Comparison of ENCODE assay signal across 8 mouse cellular contexts in the genomic region with DNA sequence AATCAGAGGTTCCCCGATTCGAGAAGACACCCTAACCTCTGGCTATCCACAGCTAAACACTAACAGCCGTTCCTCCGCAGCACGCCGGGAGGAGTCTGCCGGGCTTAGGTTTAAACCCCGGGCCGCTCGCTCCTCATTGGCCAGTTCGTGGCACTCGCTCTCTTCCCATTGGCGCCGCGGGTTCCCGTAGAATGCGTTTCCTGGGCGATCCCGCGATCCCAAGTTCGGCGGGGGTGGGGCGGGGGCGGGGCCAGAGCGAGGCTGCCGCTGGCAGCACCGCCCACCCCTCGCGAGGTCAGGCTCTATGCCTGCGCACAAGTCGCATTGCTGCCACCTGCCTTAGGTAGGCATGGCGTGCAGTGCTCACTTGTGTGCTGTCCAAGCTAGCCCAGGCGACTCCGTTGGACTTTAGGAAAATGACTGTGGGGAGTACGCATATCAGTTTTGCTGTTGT. TPM values are rescaled to one million over a fixed set of nuclear protein-coding genes. Genes with fewer than 3 reads are reported as not detected.
DNase-seq lines count a peak whose midpoint lies in the region; ATAC-seq and TF ChIP-seq lines count a peak whose summit lies in the region.

TSS of gene Ccnb1 (minus strand) at position 157 of the 454 bp plus-strand sequence.

- TF ChIP-seq CTCF in liver, embryonic 14.5 days (IDR thresholded peaks at IDR 0.05; ENCODE audit: low read depth): peak; percentile 81
- TF ChIP-seq CTCF in stomach, postnatal 0 days (IDR thresholded peaks at IDR 0.05; ENCODE audit: low read depth): peak; percentile 67

- no peaks in the 10 kb centered on the region for H3K9me3 ChIP-seq in heart, embryonic 15.5 days (replicated peaks)
- no peaks in the 10 kb centered on the region for H3K9me3 ChIP-seq in liver, embryonic 14.5 days (ENCODE audit: control insufficient read depth, low read length)
- H3K9me3 ChIP-seq in neural tube, embryonic 11.5 days (ENCODE audit: control insufficient read depth, low read length): no peaks in the 10 kb centered on the region
- H3K9me3 ChIP-seq in stomach, postnatal 0 days (ENCODE audit: control insufficient read depth, low read length): no peaks in the 10 kb centered on the region

- 0 out of 2 replicates have a peak, but pooled peaks have one; percentile 19 for TF ChIP-seq EP300 in liver, embryonic 14.5 days (IDR thresholded peaks at IDR 0.05; ENCODE audit: low read depth)
- TF ChIP-seq EP300 in stomach, postnatal 0 days (optimal IDR thresholded peaks at IDR 0.05): no peak

- peaks cover 20% of the 10 kb centered on the region; the same call in 1 of the 2 replicates for H3K36me3 ChIP-seq in heart, embryonic 15.5 days
- peaks cover 41% of the 10 kb centered on the region for H3K36me3 ChIP-seq in liver, embryonic 14.5 days (replicated peaks; ENCODE audit: control insufficient read depth, insufficient read depth, low read depth)
- H3K36me3 ChIP-seq in neural tube, embryonic 11.5 days (ENCODE audit: control insufficient read depth, insufficient read depth, low read length): 0 out of 2 replicates have a peak, but pooled peaks cover 4% of the 10 kb centered on the region
- H3K36me3 ChIP-seq in stomach, postnatal 0 days (ENCODE audit: control insufficient read depth, insufficient read depth, low read length): no peaks in the 10 kb centered on the region

- peak; percentile 95 for DNase-seq in CD4-positive, CD25-positive, alpha-beta regulatory T cell, adult 2 months (ENCODE audit: low read depth, low spot score)
- DNase-seq in fibroblast of lung, adult 2 months (ENCODE audit: low read depth): peak; percentile 74
- DNase-seq in kidney, postnatal 25 days: peak; percentile 95 to 96
- DNase-seq in liver, embryonic 14.5 days (ENCODE audit: low read depth in 3 of 3, low spot score in 3 of 3): peak; percentile 93 to 95 (median 94)
- peak; percentile 96 for DNase-seq in neural tube, embryonic 11.5 days (ENCODE audit: low spot score)
- DNase-seq in stomach, postnatal 0 days (ENCODE audit: low spot score): peak; percentile 99

- no peak within 1 kb of the TSS for H3K27ac ChIP-seq in brown adipose tissue, adult 24 weeks (replicated peaks; ENCODE audit: low read depth, low read length)
- H3K27ac ChIP-seq in heart, embryonic 15.5 days: peak within 1 kb of the TSS; percentile 51; the same call in 1 of the 2 replicates
- peak within 1 kb of the TSS; percentile 83 for H3K27ac ChIP-seq in liver, embryonic 14.5 days
- H3K27ac ChIP-seq in neural tube, embryonic 11.5 days (ENCODE audit: low read depth, low read length): no peak within 1 kb of the TSS
- no peak within 1 kb of the TSS for H3K27ac ChIP-seq in stomach, postnatal 0 days (replicated peaks)

- H3K4me1 ChIP-seq in brown adipose tissue, adult 24 weeks (ENCODE audit: control insufficient read depth, insufficient read depth, insufficient read length, low read length): no peaks in the 10 kb centered on the region
- H3K4me1 ChIP-seq in heart, embryonic 15.5 days (replicated peaks): peaks cover 26% of the 10 kb centered on the region
- H3K4me1 ChIP-seq in liver, embryonic 14.5 days (replicated peaks; ENCODE audit: control insufficient read depth in 2 of 2, insufficient read depth in 2 of 2, low read length in 1 of 2): peaks cover 19 to 25% of the 10 kb centered on the region in 2 experiments
- no peaks in the 10 kb centered on the region for H3K4me1 ChIP-seq in neural tube, embryonic 11.5 days (ENCODE audit: control insufficient read depth, insufficient read depth, low read length)
- H3K4me1 ChIP-seq in stomach, postnatal 0 days (replicated peaks; ENCODE audit: control insufficient read depth, insufficient read depth): no peaks in the 10 kb centered on the region

- no peaks in the 10 kb centered on the region for H3K27me3 ChIP-seq in heart, embryonic 15.5 days
- no peaks in the 10 kb centered on the region for H3K27me3 ChIP-seq in liver, embryonic 14.5 days (ENCODE audit: control insufficient read depth, insufficient read depth, low read length)
- H3K27me3 ChIP-seq in neural tube, embryonic 11.5 days (ENCODE audit: control insufficient read depth, insufficient read depth, low read length): no peaks in the 10 kb centered on the region
- H3K27me3 ChIP-seq in stomach, postnatal 0 days (ENCODE audit: control insufficient read depth, insufficient read depth, low read length): no peaks in the 10 kb centered on the region

- H3K4me3 ChIP-seq in brown adipose tissue, adult 24 weeks (ENCODE audit: insufficient read depth, low read depth, low read length): peak within 1 kb of the TSS; percentile 61
- peak within 1 kb of the TSS; percentile 81 for H3K4me3 ChIP-seq in heart, embryonic 15.5 days
- peak within 1 kb of the TSS; percentile 99 to 100 for H3K4me3 ChIP-seq in liver, embryonic 14.5 days (ENCODE audit: insufficient read depth in 1 of 2, low read depth in 2 of 2, low read length in 2 of 2)
- peak within 1 kb of the TSS; percentile 84 for H3K4me3 ChIP-seq in neural tube, embryonic 11.5 days (ENCODE audit: low read depth, low read length)
- H3K4me3 ChIP-seq in stomach, postnatal 0 days (ENCODE audit: low read depth, low read length): peak within 1 kb of the TSS; percentile 71

- peak; percentile 98 for ATAC-seq in heart, embryonic 15.5 days (replicated peaks; ENCODE audit: insufficient number of reproducible peaks, insufficient read depth, low FRiP score, low read depth)
- ATAC-seq in liver, embryonic 14.5 days (ENCODE audit: insufficient read depth): peak; percentile 99
- ATAC-seq in neural tube, embryonic 11.5 days (ENCODE audit: insufficient read depth, low FRiP score, low TSS enrichment): peak; percentile 99
- peak; percentile 99 for ATAC-seq in stomach, postnatal 0 days (ENCODE audit: low FRiP score, low TSS enrichment)

- H3K4me2 ChIP-seq in heart, embryonic 15.5 days: peak within 1 kb of the TSS; percentile 94
- peak within 1 kb of the TSS; percentile 96 for H3K4me2 ChIP-seq in liver, embryonic 14.5 days (ENCODE audit: low read depth)
- peak within 1 kb of the TSS; percentile 83 for H3K4me2 ChIP-seq in neural tube, embryonic 11.5 days (ENCODE audit: low read depth)
- peak within 1 kb of the TSS; percentile 98 for H3K4me2 ChIP-seq in stomach, postnatal 0 days (replicated peaks; ENCODE audit: low read depth)

- under 1% methylated on average over 35 of the region's 35 CpGs for WGBS in heart, embryonic 15.5 days
- WGBS in liver, embryonic 14.5 days (ENCODE audit: insufficient replicate concordance): under 1% methylated on average over 35 of the region's 35 CpGs
- WGBS in neural tube, embryonic 11.5 days: under 1% methylated on average over 34 of the region's 35 CpGs
- WGBS in stomach, postnatal 0 days: under 1% methylated on average over 35 of the region's 35 CpGs

- peak within 1 kb of the TSS; percentile 72 for H3K9ac ChIP-seq in heart, embryonic 15.5 days
- peak within 1 kb of the TSS; percentile 100 for H3K9ac ChIP-seq in liver, embryonic 14.5 days (replicated peaks)
- peak within 1 kb of the TSS; percentile 92 for H3K9ac ChIP-seq in neural tube, embryonic 11.5 days (ENCODE audit: low read length)
- peak within 1 kb of the TSS; percentile 59 for H3K9ac ChIP-seq in stomach, postnatal 0 days (ENCODE audit: low read length)

RNA-seq across cellular contexts. Expression of gene Ccnb1, which starts in this region (rescaled TPM):
- not detected in 2 replicates for polyA plus RNA-seq in brown adipose tissue, adult 24 weeks (2012; ENCODE audit: insufficient read depth, insufficient read length, missing spikeins)
- polyA plus RNA-seq in heart, embryonic 15.5 days (2015; fragmentation: Nextera tagmentation; extraction: Ambion mirVana): 159 and 183 TPM in 2 replicates
- polyA plus RNA-seq in liver, embryonic 14.5 days (2012; rRNA removed): 100 and 123 TPM in 2 replicates
- 255 and 287 TPM in 2 replicates for polyA plus RNA-seq in liver, embryonic 14.5 days (2014; fragmentation: Nextera tagmentation; extraction: Ambion mirVana)
- polyA plus RNA-seq in neural tube, embryonic 11.5 days (2014; fragmentation: Nextera tagmentation; extraction: Ambion mirVana): 343 and 345 TPM in 2 replicates
- polyA plus RNA-seq in stomach, postnatal 0 days (2015; fragmentation: Nextera tagmentation; extraction: Ambion mirVana): 34.5 and 47.0 TPM in 2 replicates

Comparison
In these comparisons a context has a peak if more than half of its experiments do, and no peak if none do; other contexts are left out.
1. RNA of gene Ccnb1 (polyA plus RNA-seq): 343 to 345 TPM in neural tube, embryonic 11.5 days, 100 to 287 TPM in liver, embryonic 14.5 days, 159 to 183 TPM in heart, embryonic 15.5 days and 34.5 to 47.0 TPM in stomach, postnatal 0 days; not detected in brown adipose tissue, adult 24 weeks; every median in the first group is over 10 times any median in the second.
2. H3K27ac ChIP-seq: peak in heart, embryonic 15.5 days (single experiment) and liver, embryonic 14.5 days (single experiment); none in brown adipose tissue, adult 24 weeks (single experiment), neural tube, embryonic 11.5 days (single experiment) and stomach, postnatal 0 days (single experiment).
3. Peak in every context shown above with its lines, with median percentiles within 50 percentile points of each other: DNase-seq, H3K4me3 ChIP-seq, ATAC-seq, H3K4me2 ChIP-seq and H3K9ac ChIP-seq.